Mouse (Mus musculus): ENCODE results near the gene Slc27a5.

- TF ChIP-seq ZNF384 (IDR thresholded peaks at IDR 0.05; ENCODE audit: low read depth, low read length) (no peak), CHD2 (IDR thresholded peaks at IDR 0.05; ENCODE audit: low read depth, low read length) (no peak)
Measured at GRCm38 (mm10) chr7:13025511-13026112, 27.6 kb upstream of the Slc27a5 start.
